ENCODE assay signal across 18 mouse cellular contexts in genomic region chr9:7793561-7793960, GRCm38 (mm10).
"Had no signal": no experiment of that assay in that cellular context is flagged by ENCODE, and none has a peak within 500 bp of the region (broad histone marks: within the 10 kb centered on the region; RNA-seq: fewer than 3 reads in every experiment).

No protein-coding gene starts in this region.

- H3K4me2 ChIP-seq: intestine, embryonic 15.5 days; limb, embryonic 12.5 days; limb, embryonic 15.5 days; liver, embryonic 11.5 days; lung, embryonic 15.5 days; midbrain, embryonic 13.5 days had no signal

- H3K27ac ChIP-seq: intestine, embryonic 15.5 days; kidney, postnatal 0 days; left cerebral cortex, adult 2 months; limb, embryonic 12.5 days; limb, embryonic 15.5 days; liver, embryonic 14.5 days; lung, embryonic 15.5 days; midbrain, embryonic 10.5 days; midbrain, embryonic 13.5 days; stomach, postnatal 0 days had no signal

- H3K4me1 ChIP-seq: intestine, embryonic 15.5 days; limb, embryonic 15.5 days; lung, embryonic 15.5 days; midbrain, embryonic 10.5 days had no signal

- H3K4me3 ChIP-seq: intestine, embryonic 15.5 days; left cerebral cortex, adult 2 months; limb, embryonic 12.5 days; limb, embryonic 15.5 days; lung, embryonic 15.5 days; megakaryocyte, embryonic 14.5 days; midbrain, embryonic 10.5 days; midbrain, embryonic 13.5 days had no signal

- DNase-seq: layer of hippocampus, postnatal 36 days; left cerebral cortex, postnatal 4 days; liver, postnatal 0 days; thymus, adult 2 months; thymus, postnatal 14 days; thymus, postnatal 4 days had no signal

- H3K9ac ChIP-seq: intestine, embryonic 15.5 days; limb, embryonic 12.5 days; limb, embryonic 15.5 days; liver, embryonic 14.5 days; liver, postnatal 0 days; lung, embryonic 15.5 days; midbrain, embryonic 13.5 days had no signal

- ATAC-seq: intestine, embryonic 15.5 days; liver, postnatal 0 days; midbrain, embryonic 13.5 days had no signal

- H3K27me3 ChIP-seq: intestine, embryonic 15.5 days; limb, embryonic 12.5 days; limb, embryonic 15.5 days; lung, embryonic 15.5 days; megakaryocyte, embryonic 14.5 days; midbrain, embryonic 13.5 days had no signal

- H3K9me3 ChIP-seq: intestine, embryonic 15.5 days; limb, embryonic 12.5 days; limb, embryonic 15.5 days; lung, embryonic 15.5 days; megakaryocyte, embryonic 14.5 days; midbrain, embryonic 10.5 days; midbrain, embryonic 13.5 days had no signal
